Mouse (Mus musculus): ENCODE measurements around the gene Nr1h4.

GRCm38 (mm10) chr10:89417966-89418365 is 115.4 kb downstream of the Nr1h4 start:
- TF ChIP-seq EP300 (optimal IDR thresholded peaks at IDR 0.05) (no peak), CTCF (IDR thresholded peaks at IDR 0.05; ENCODE audit: low read depth) (no peak)

Measured in stomach, postnatal 0 days (tissue).